In genomic region chr17:71639056-71639455, GRCm38 (mm10) we compare ENCODE assay signal across 11 mouse cellular contexts. TPM values are rescaled to one million over a fixed set of nuclear protein-coding genes. Genes with fewer than 3 reads are reported as not detected.
DNase-seq lines count a peak whose midpoint lies in the region; ATAC-seq and TF ChIP-seq lines count a peak whose summit lies in the region.
"Not testable (repeated sequence)": the region's sequence is repeated elsewhere in the genome, so short reads cannot be mapped to it uniquely, and the experiment has no call there.
"Had no signal": no experiment of that assay in that cellular context is flagged by ENCODE, and none has a peak within 500 bp of the region (broad histone marks: within the 10 kb centered on the region; RNA-seq: fewer than 3 reads in every experiment).

No protein-coding gene starts in this region.

- 83% methylated on average over 5 of the region's 5 CpGs for WGBS in heart, embryonic 10.5 days
- WGBS in intestine, embryonic 16.5 days, result 54% methylated on average over 5 of the region's 5 CpGs
- WGBS in kidney, adult 2 months, result 38% methylated on average over 5 of the region's 5 CpGs

- H3K4me1 ChIP-seq in heart, embryonic 10.5 days; intestine, embryonic 16.5 days (ENCODE audit: control insufficient read depth, insufficient read depth, low read length); kidney, adult 2 months (ENCODE audit: control insufficient read depth, insufficient read depth, low read length): not testable (repeated sequence)

- H3K9me3 ChIP-seq in heart, embryonic 10.5 days; intestine, embryonic 16.5 days (ENCODE audit: control insufficient read depth, low read length): not testable (repeated sequence)

- 0 out of 2 replicates have a peak, but pooled peaks have one; percentile 47 for ATAC-seq in intestine, embryonic 16.5 days

- not testable (repeated sequence) for H3K27me3 ChIP-seq in heart, embryonic 10.5 days (ENCODE audit: insufficient read depth, poor library complexity, severe bottlenecking); intestine, embryonic 16.5 days (replicated peaks; ENCODE audit: control insufficient read depth, insufficient read depth, low read length); kidney, adult 2 months (replicated peaks; ENCODE audit: control insufficient read depth, insufficient read depth, low read length)

- H3K4me3 ChIP-seq in heart, embryonic 10.5 days; intestine, embryonic 16.5 days (ENCODE audit: low read length); kidney, adult 2 months (ENCODE audit: insufficient read depth, low read depth, low read length): not testable (repeated sequence)

- not testable (repeated sequence) for TF ChIP-seq POLR2A in kidney, adult 2 months (IDR thresholded peaks at IDR 0.05; ENCODE audit: low read depth, low read length)

- DNase-seq in heart, adult 11 months, result peak; percentile 71
- DNase-seq in heart, embryonic 10.5 days (ENCODE audit: low spot score), result peak; percentile 11
- DNase-seq in kidney, adult 11 months, result peak; percentile 11
- DNase-seq in kidney, adult 2 months, result peak; percentile 52
- DNase-seq in kidney, adult 9 months, result peak; percentile 67

- peaks cover 96% of the 10 kb centered on the region for H3K36me3 ChIP-seq in heart, embryonic 10.5 days
- H3K36me3 ChIP-seq in intestine, embryonic 16.5 days (ENCODE audit: control insufficient read depth, insufficient read depth, low read length), result peaks cover 21% of the 10 kb centered on the region
- H3K36me3 ChIP-seq in kidney, adult 2 months (ENCODE audit: control insufficient read depth, insufficient read depth, low read length), result not testable (repeated sequence)

- H3K9ac ChIP-seq in intestine, embryonic 16.5 days (ENCODE audit: low read depth, low read length), result not testable (repeated sequence)

- not testable (repeated sequence) for TF ChIP-seq CTCF in kidney, adult 2 months (conservative IDR thresholded peaks at IDR 0.05; ENCODE audit: insufficient read depth, insufficient read length, low read depth, low read length)

- not testable (repeated sequence) for H3K4me2 ChIP-seq in intestine, embryonic 16.5 days (ENCODE audit: low read depth, low read length)

- not testable (repeated sequence) for H3K27ac ChIP-seq in heart, embryonic 10.5 days; intestine, embryonic 16.5 days (ENCODE audit: low read length); kidney, adult 2 months (ENCODE audit: insufficient read depth, low read depth, low read length)

RNA-seq across cellular contexts. Expression of gene Wdr43, which starts 23.4 kb away (rescaled TPM):
- polyA plus RNA-seq in heart, embryonic 10.5 days (2016; fragmentation: Nextera tagmentation; extraction: Ambion mirVana), result 75.5 and 91.9 TPM in 2 replicates
- polyA plus RNA-seq in intestine, embryonic 16.5 days (2015; fragmentation: Nextera tagmentation; extraction: Ambion mirVana), result 60.0 and 65.2 TPM in 2 replicates
- 5.0 and 6.5 TPM in 2 replicates for polyA plus RNA-seq in kidney, adult 2 months (2012; rRNA removed)

RNA-seq across cellular contexts. Expression of gene Togaram2, which starts 34.0 kb away (rescaled TPM):
- polyA plus RNA-seq in heart, embryonic 10.5 days (2016; fragmentation: Nextera tagmentation; extraction: Ambion mirVana), result 1.9 and 3.6 TPM in 2 replicates
- 0.27 and 0.45 TPM in 2 replicates for polyA plus RNA-seq in intestine, embryonic 16.5 days (2015; fragmentation: Nextera tagmentation; extraction: Ambion mirVana)
- polyA plus RNA-seq in kidney, adult 2 months (2012; rRNA removed), result 0.04 and 0.06 TPM in 2 replicates
- polyA plus RNA-seq: activated CD4-positive, CD25-positive, alpha-beta regulatory T cell, adult 4 months; adrenal gland, adult 2 months; C2C12; CD4-positive, CD25-positive, alpha-beta regulatory T cell, adult 4 months; G1E had no signal

Comparison
In these comparisons a context has a peak if more than half of its experiments do, and no peak if none do; other contexts are left out.
1. DNase-seq: peak in every context shown above with its lines; median percentile 71 in heart, adult 11 months; 67 in kidney, adult 9 months; 52 in kidney, adult 2 months; 11 in heart, embryonic 10.5 days; 11 in kidney, adult 11 months.